In genomic region chr1:193539261-193539660, GRCm38 (mm10) we compare ENCODE assay signal across 11 mouse cellular contexts.
DNase-seq lines count a peak whose midpoint lies in the region; ATAC-seq lines count a peak whose summit lies in the region.
"Had no signal": no experiment of that assay in that cellular context is flagged by ENCODE, and none has a peak within 500 bp of the region (broad histone marks: within the 10 kb centered on the region; RNA-seq: fewer than 3 reads in every experiment).

No protein-coding gene starts in this region.

- no peak overlapping the region for H3K4me2 ChIP-seq in intestine, embryonic 16.5 days (ENCODE audit: low read depth, low read length)
- peak overlapping the region; percentile 21; the same call in 1 of the 2 replicates for H3K4me2 ChIP-seq in limb, embryonic 12.5 days
- H3K4me2 ChIP-seq: liver, embryonic 13.5 days; neural tube, embryonic 12.5 days had no signal

- no peak overlapping the region for H3K9ac ChIP-seq in intestine, embryonic 16.5 days (ENCODE audit: low read depth, low read length)
- H3K9ac ChIP-seq in limb, embryonic 12.5 days (replicated peaks): no peak overlapping the region
- H3K9ac ChIP-seq: liver, embryonic 13.5 days; neural tube, embryonic 12.5 days had no signal

- H3K27ac ChIP-seq in intestine, embryonic 16.5 days (ENCODE audit: low read length): peak overlapping the region; percentile 38; the same call in 1 of the 2 replicates
- H3K27ac ChIP-seq in limb, embryonic 12.5 days: peak overlapping the region; percentile 75
- H3K27ac ChIP-seq: liver, embryonic 13.5 days; neural tube, embryonic 12.5 days had no signal

- H3K4me1 ChIP-seq in intestine, embryonic 16.5 days (ENCODE audit: control insufficient read depth, insufficient read depth, low read length): no peaks in the 10 kb centered on the region
- peaks cover 48% of the 10 kb centered on the region for H3K4me1 ChIP-seq in limb, embryonic 12.5 days (replicated peaks)
- H3K4me1 ChIP-seq: liver, embryonic 13.5 days had no signal

- no peaks in the 10 kb centered on the region for H3K27me3 ChIP-seq in intestine, embryonic 16.5 days (replicated peaks; ENCODE audit: control insufficient read depth, insufficient read depth, low read length)
- no peaks in the 10 kb centered on the region for H3K27me3 ChIP-seq in limb, embryonic 12.5 days
- H3K27me3 ChIP-seq: liver, embryonic 13.5 days; neural tube, embryonic 12.5 days had no signal

- 51% methylated on average over 6 of the region's 6 CpGs for WGBS in intestine, embryonic 16.5 days
- 27% methylated on average over 6 of the region's 6 CpGs for WGBS in limb, embryonic 12.5 days

- ATAC-seq in intestine, embryonic 16.5 days: peak; percentile 58
- no peak for ATAC-seq in limb, embryonic 12.5 days (ENCODE audit: insufficient number of reproducible peaks, insufficient read depth, low FRiP score, low TSS enrichment, low read depth)

- DNase-seq in layer of hippocampus, adult 9-11 months: peak; percentile 15
- no peak for DNase-seq in layer of hippocampus, postnatal 10 days (ENCODE audit: low spot score in 2 of 2)
- DNase-seq in brain, adult 2 months (ENCODE audit: low read depth, low spot score): peak; percentile 81
- no peak for DNase-seq in spleen, postnatal 14 days (ENCODE audit: low spot score in 2 of 2)
- DNase-seq in frontal cortex, postnatal 25 days (ENCODE audit: low spot score in 2 of 2): no peak
- DNase-seq: cerebellum, adult 9-10 months; heart, postnatal 4 days; liver, embryonic 13.5 days had no signal

- no peaks in the 10 kb centered on the region for H3K36me3 ChIP-seq in intestine, embryonic 16.5 days (ENCODE audit: control insufficient read depth, insufficient read depth, low read length)
- no peaks in the 10 kb centered on the region for H3K36me3 ChIP-seq in limb, embryonic 12.5 days
- H3K36me3 ChIP-seq: liver, embryonic 13.5 days; neural tube, embryonic 12.5 days had no signal

- no peaks in the 10 kb centered on the region for H3K9me3 ChIP-seq in intestine, embryonic 16.5 days (ENCODE audit: control insufficient read depth, low read length)
- no peaks in the 10 kb centered on the region for H3K9me3 ChIP-seq in limb, embryonic 12.5 days
- H3K9me3 ChIP-seq: liver, embryonic 13.5 days; neural tube, embryonic 12.5 days had no signal

- H3K4me3 ChIP-seq in intestine, embryonic 16.5 days (ENCODE audit: low read length): no peak overlapping the region
- no peak overlapping the region for H3K4me3 ChIP-seq in limb, embryonic 12.5 days (replicated peaks)
- H3K4me3 ChIP-seq: liver, embryonic 13.5 days; neural tube, embryonic 12.5 days had no signal

Comparison
In these comparisons a context has a peak if more than half of its experiments do, and no peak if none do; other contexts are left out.
1. DNase-seq: peak in layer of hippocampus, adult 9-11 months (single experiment) and brain, adult 2 months (single experiment); none in layer of hippocampus, postnatal 10 days (0 of 2), spleen, postnatal 14 days (0 of 2) and frontal cortex, postnatal 25 days (0 of 2).